Mouse (Mus musculus) embryonic facial prominence, embryonic 11.5 days (tissue): Measurements from ENCODE around the gene Tmem30a. TPM values are rescaled to one million over a fixed set of nuclear protein-coding genes. Genes with fewer than 3 reads are reported as not detected.

Source experiments
- ATAC-seq: fragments of 200-750 bp; cut with Nextera tagmentation; replicated peaks from 2 replicates; pipeline ENCODE4 v1.8.0; 2017; ENCODE audit warnings: low read depth; ENCODE audit not compliant: insufficient number of reproducible peaks, low FRiP score, low TSS enrichment
- DNase-seq: peaks from one replicate; pipeline ENCODE4 v3.0.0-alpha.2; 2015; ENCODE audit warnings: low spot score
- H3K27ac ChIP-seq: fragments of 300-500 bp; sonication (generic); replicated peaks from 2 replicates; pipeline ENCODE4 v1.5.1; 2014; ENCODE audit warnings: mild to moderate bottlenecking, low read depth, low read length, control low read depth
- H3K27me3 ChIP-seq: fragments of 300-500 bp; sonication (generic); 2 replicates; pipeline ENCODE4 v1.6.1; 2014; ENCODE audit warnings: mild to moderate bottlenecking, low read length, moderate library complexity, mixed read lengths; ENCODE audit not compliant: control insufficient read depth, insufficient read depth
- H3K36me3 ChIP-seq: fragments of 300-500 bp; sonication (generic); replicated peaks from 2 replicates; pipeline ENCODE4 v1.6.1; 2014; ENCODE audit warnings: low read depth, mild to moderate bottlenecking, low read length, moderate library complexity, mixed read lengths; ENCODE audit not compliant: control insufficient read depth, insufficient read depth
- H3K4me1 ChIP-seq: fragments of 300-500 bp; sonication (generic); 2 replicates; pipeline ENCODE4 v1.6.1; 2014; ENCODE audit warnings: low read length, mixed read lengths; ENCODE audit not compliant: control insufficient read depth, insufficient read depth
- H3K4me2 ChIP-seq: fragments of 300-500 bp; sonication (generic); 2 replicates; pipeline ENCODE4 v1.6.1; 2014; ENCODE audit warnings: low read depth, mild to moderate bottlenecking, control low read depth, low read length, moderate library complexity
- H3K4me3 ChIP-seq: fragments of 300-500 bp; sonication (generic); 2 replicates; pipeline ENCODE4 v1.5.1; 2014; ENCODE audit warnings: low read depth, low read length, control low read depth
- H3K9ac ChIP-seq: fragments of 300-500 bp; sonication (generic); replicated peaks from 2 replicates; pipeline ENCODE4 v1.6.1; 2014; ENCODE audit warnings: mild to moderate bottlenecking, control low read depth, low read length
- H3K9me3 ChIP-seq: fragments of 300-500 bp; sonication (generic); replicated peaks from 2 replicates; pipeline ENCODE4 v1.6.1; 2016; ENCODE audit warnings: mild to moderate bottlenecking, low read length, inconsistent platforms, mixed read lengths; ENCODE audit not compliant: control insufficient read depth
- WGBS: fragments of 180-500 bp; shearing (Covaris S2); extraction: QIAGEN DNeasy Blood & Tissue Kit; methylation state at CpG from one replicate; pipeline ENCODE4 v1.1.7; 2014; 5-methylcytosine and 5-hydroxymethylcytosine counted together
- polyA plus RNA-seq: library from polyadenylated mRNA; unstranded; fragments of >200 nt; fragmentation: Nextera tagmentation; extraction: Ambion mirVana; gene quantifications from 2 replicates; pipeline ENCODE4 v1.2.1, GENCODE M21; 2014

Gene Tmem30a
- polyA plus RNA-seq, 1 experiment from 2014 or later: 73.6 TPM

DNA sequence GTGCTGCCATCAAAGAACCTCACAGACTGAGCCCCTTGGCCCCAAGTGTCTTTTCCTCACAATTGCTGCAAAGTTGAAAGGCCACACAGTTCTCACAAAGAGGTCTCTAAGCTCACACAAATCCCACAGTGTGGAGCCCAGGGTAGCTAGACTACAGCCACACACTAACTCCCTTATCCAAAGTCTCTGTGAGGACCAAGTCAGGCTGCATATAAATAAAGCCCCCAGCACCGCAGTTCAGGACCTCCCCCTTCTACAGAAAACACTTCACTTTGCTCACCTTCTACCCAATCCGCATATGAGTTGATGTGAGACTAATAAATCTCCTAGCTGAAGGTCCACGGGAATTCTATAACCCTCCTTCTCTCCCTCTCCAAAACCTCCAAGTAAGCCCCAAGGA, 8.9 kb downstream of the Tmem30a start:
- Histone ChIP-seq H3K4me1 (no peaks in the 10 kb centered on the region), H3K9ac (no peak overlapping the region), H3K9me3 (no peaks in the 10 kb centered on the region), H3K4me3 (no peak overlapping the region), H3K27ac (no peak overlapping the region), H3K4me2 (no peak overlapping the region), H3K27me3 (no peaks in the 10 kb centered on the region), H3K36me3 (no peaks in the 10 kb centered on the region)
- no peak for ATAC-seq
- DNase-seq: no peak
- 74% methylated on average over 3 of the region's 3 CpGs for WGBS

GRCm38 (mm10) chr9:79779354-79779753, 14.0 kb downstream of the Tmem30a start:
- DNase-seq (peak; percentile 19), ATAC-seq (no peak)
- 58% methylated on average over 2 of the region's 2 CpGs for WGBS
- Histone ChIP-seq H3K4me1 (no peaks in the 10 kb centered on the region), H3K9me3 (no peaks in the 10 kb centered on the region), H3K27me3 (no peaks in the 10 kb centered on the region), H3K4me3 (no peak overlapping the region), H3K27ac (no peak overlapping the region), H3K4me2 (no peak overlapping the region), H3K9ac (no peak overlapping the region), H3K36me3 (no peaks in the 10 kb centered on the region)

GRCm38 (mm10) chr9:79766991-79767545, 26.2 kb downstream of the Tmem30a start:
- H3K9me3 ChIP-seq: no peaks in the 10 kb centered on the region
- no peaks in the 10 kb centered on the region for H3K4me1 ChIP-seq
- no peak overlapping the region for H3K4me2 ChIP-seq
- ATAC-seq: no peak
- H3K9ac ChIP-seq: no peak overlapping the region
- no peak for DNase-seq
- no peak overlapping the region for H3K27ac ChIP-seq
- no peaks in the 10 kb centered on the region for H3K27me3 ChIP-seq
- H3K36me3 ChIP-seq: no peaks in the 10 kb centered on the region
- H3K4me3 ChIP-seq: no peak overlapping the region
- WGBS: 91% methylated on average over 5 of the region's 5 CpGs

DNA sequence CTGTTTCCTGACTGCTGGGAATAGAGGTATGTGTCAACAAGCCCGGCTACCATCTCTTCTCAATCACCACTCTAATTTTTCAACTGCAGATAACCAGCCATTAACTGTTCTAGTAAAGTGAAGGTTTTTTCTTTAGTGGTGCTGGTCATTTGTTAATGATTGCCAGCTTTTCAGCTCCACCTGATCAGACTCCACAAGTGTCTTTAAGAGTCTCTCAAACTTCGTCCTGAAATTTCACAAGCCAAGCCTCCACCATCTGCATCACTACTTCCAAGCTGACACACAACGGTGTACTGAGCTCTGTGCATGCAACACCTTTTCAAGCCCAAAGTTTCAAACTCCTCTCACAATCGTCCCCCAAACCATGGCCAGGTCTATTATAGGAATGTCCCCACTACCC, 28.0 kb downstream of the Tmem30a start:
- Histone ChIP-seq H3K4me1 (no peaks in the 10 kb centered on the region), H3K4me3 (no peak overlapping the region), H3K4me2 (no peak overlapping the region), H3K27ac (no peak overlapping the region), H3K36me3 (no peaks in the 10 kb centered on the region), H3K9ac (no peak overlapping the region), H3K27me3 (no peaks in the 10 kb centered on the region), H3K9me3 (no peaks in the 10 kb centered on the region)
- WGBS: 79% methylated on average over 4 of the region's 4 CpGs
- ATAC-seq (no peak), DNase-seq (no peak)

- H3K4me3 ChIP-seq: no peak overlapping the region
- WGBS: 80% methylated on average over 6 of the region's 6 CpGs
- H3K4me2 ChIP-seq: no peak overlapping the region
- no peak overlapping the region for H3K27ac ChIP-seq
- H3K9me3 ChIP-seq: no peaks in the 10 kb centered on the region
- no peaks in the 10 kb centered on the region for H3K36me3 ChIP-seq
- ATAC-seq: no peak
- no peaks in the 10 kb centered on the region for H3K4me1 ChIP-seq
- no peak overlapping the region for H3K9ac ChIP-seq
- H3K27me3 ChIP-seq: no peaks in the 10 kb centered on the region
- no peak for DNase-seq
Observed at GRCm38 (mm10) chr9:79762519-79762918, 30.8 kb downstream of the Tmem30a start.

- Histone ChIP-seq H3K27me3 (no peaks in the 10 kb centered on the region), H3K9me3 (no peaks in the 10 kb centered on the region), H3K4me1 (no peaks in the 10 kb centered on the region), H3K4me2 (peak overlapping the region; percentile 73), H3K36me3 (peaks cover 2% of the 10 kb centered on the region; the same call in 1 of the 2 replicates), H3K27ac (peak overlapping the region; percentile 74), H3K4me3 (peak overlapping the region; percentile 85), H3K9ac (peak overlapping the region; percentile 93)
- DNase-seq (no peak), ATAC-seq (peak; percentile 50; the same call in 1 of the 2 replicates)
- WGBS: 12% methylated on average over 14 of the region's 14 CpGs
Observed at GRCm38 (mm10) chr9:79760076-79760475, 33.2 kb downstream of the Tmem30a start.

- H3K36me3 ChIP-seq: peaks cover 2% of the 10 kb centered on the region; the same call in 1 of the 2 replicates
- H3K27ac ChIP-seq: peak within 1 kb of the TSS; percentile 74
- peak within 1 kb of the TSS; percentile 73 for H3K4me2 ChIP-seq
- H3K4me3 ChIP-seq: peak within 1 kb of the TSS; percentile 85
- H3K4me1 ChIP-seq: no peaks in the 10 kb centered on the region
- peak within 1 kb of the TSS; percentile 93 for H3K9ac ChIP-seq
- under 1% methylated on average over 49 of the region's 49 CpGs for WGBS
- ATAC-seq (peak; percentile 99), DNase-seq (peak; percentile 98)
- no peaks in the 10 kb centered on the region for H3K27me3 ChIP-seq
- no peaks in the 10 kb centered on the region for H3K9me3 ChIP-seq
Observed at GRCm38 (mm10) chr9:79759385-79760005, 33.8 kb downstream of the Tmem30a start, which contains the start of gene Cox7a2. TSS of gene Cox7a2 (minus strand) at chr9:79759878.

- Histone ChIP-seq H3K27ac (no peak overlapping the region), H3K9me3 (no peaks in the 10 kb centered on the region), H3K4me1 (no peaks in the 10 kb centered on the region), H3K36me3 (peaks cover 2% of the 10 kb centered on the region; the same call in 1 of the 2 replicates), H3K4me2 (no peak overlapping the region), H3K9ac (no peak overlapping the region), H3K27me3 (no peaks in the 10 kb centered on the region), H3K4me3 (no peak overlapping the region)
- DNase-seq (no peak), ATAC-seq (no peak)
- WGBS: 93% methylated on average over 4 of the region's 4 CpGs
Observed at GRCm38 (mm10) chr9:79755311-79755710, 38.0 kb downstream of the Tmem30a start.
